Mouse (Mus musculus): ENCODE measurements at regions not wholly inside any gene's neighbourhood (a gene's known extent, or its start where the extent isn't known, plus 50 kb on each side); places are given as distances from the start of the nearest gene placed in this dataset.

DNA sequence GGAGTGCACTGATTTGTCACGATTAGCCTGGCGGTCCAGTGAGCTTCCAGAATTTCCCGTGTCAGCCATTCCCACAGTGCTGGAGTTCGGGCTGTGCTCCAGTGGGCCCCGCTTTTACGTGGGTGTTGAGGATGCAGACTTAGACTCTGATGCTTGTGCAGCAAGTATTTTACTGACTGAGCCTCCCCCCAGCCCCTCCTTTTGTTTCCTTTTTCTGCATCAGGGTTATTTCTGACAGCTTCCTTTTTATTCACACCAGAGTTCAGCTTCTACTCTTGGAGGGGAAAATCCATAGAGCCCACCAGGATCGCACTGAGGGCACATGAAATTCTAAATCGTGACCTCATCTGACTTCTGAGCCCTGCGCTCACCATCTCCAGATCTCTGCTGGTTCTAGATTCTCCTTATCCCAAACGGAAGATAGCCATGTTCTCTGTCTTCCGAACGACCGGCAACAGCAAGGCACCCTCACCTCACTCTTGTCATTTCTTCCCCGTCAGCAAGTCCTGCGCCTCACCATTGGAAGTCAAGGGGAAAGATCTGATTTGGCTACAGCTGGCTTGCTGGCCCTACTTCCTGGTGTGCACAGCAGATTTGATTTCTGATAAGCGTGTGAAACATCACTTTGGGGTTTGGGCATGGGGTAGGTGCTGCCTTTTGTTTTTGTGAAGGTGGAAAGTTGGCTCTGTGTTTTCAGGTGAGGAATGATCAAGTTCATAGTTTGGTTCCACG is 126.8 kb upstream of the Klf3 start:
- Histone ChIP-seq H3K4me3 (no peak overlapping the region), H3K4me1 (replicated peaks) (peaks cover 7% of the 10 kb centered on the region; the same call in 1 of the 2 replicates), H3K27ac (no peak overlapping the region), H3K27me3 (ENCODE audit: insufficient read depth, poor library complexity, severe bottlenecking) (no peaks in the 10 kb centered on the region), H3K9me3 (no peaks in the 10 kb centered on the region), H3K36me3 (no peaks in the 10 kb centered on the region)
- DNase-seq (ENCODE audit: low spot score): no peak
- 91% methylated on average over 17 of the region's 17 CpGs for WGBS

DNA sequence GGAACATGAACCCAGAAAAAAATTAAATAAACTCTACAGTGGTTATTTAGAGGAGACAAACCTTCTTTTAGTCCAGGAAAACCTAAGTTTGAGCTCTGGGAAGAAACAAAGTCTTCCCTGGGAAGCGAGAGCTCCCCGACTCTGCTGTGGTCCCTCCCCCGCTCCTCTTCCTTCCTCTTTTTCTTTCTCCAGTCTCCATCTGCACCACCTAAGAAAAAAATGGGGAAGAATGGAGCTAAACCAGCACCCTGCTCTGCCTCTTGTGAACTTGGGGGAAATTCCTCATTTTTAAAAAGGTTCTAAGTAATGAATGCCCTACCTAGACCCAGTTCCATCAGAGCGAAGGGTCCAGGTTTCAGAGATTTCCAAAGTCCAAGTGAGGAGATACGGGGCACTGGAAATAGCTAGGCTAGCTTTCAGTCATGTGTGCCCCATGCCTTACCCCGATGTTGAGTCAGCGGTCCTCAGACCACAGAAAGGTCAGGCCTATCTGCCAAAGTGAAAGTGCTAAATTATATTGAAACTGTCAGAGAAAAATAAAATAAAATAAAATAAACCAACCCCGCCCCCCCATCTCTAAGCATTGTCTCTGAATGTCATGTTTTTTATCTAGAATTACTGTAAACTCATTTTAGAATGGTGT is 126.1 kb upstream of the Klf3 start:
- 0 out of 2 replicates have a peak overlapping the region, but pooled peaks have one; percentile 23 for H3K27ac ChIP-seq
- WGBS: 93% methylated on average over 8 of the region's 8 CpGs
- H3K9me3 ChIP-seq: no peaks in the 10 kb centered on the region
- no peak overlapping the region for H3K4me3 ChIP-seq
- DNase-seq (ENCODE audit: low spot score): no peak
- peaks cover 7% of the 10 kb centered on the region; the same call in 1 of the 2 replicates for H3K4me1 ChIP-seq (replicated peaks)
- H3K27me3 ChIP-seq (ENCODE audit: insufficient read depth, poor library complexity, severe bottlenecking): no peaks in the 10 kb centered on the region
- no peaks in the 10 kb centered on the region for H3K36me3 ChIP-seq

DNA sequence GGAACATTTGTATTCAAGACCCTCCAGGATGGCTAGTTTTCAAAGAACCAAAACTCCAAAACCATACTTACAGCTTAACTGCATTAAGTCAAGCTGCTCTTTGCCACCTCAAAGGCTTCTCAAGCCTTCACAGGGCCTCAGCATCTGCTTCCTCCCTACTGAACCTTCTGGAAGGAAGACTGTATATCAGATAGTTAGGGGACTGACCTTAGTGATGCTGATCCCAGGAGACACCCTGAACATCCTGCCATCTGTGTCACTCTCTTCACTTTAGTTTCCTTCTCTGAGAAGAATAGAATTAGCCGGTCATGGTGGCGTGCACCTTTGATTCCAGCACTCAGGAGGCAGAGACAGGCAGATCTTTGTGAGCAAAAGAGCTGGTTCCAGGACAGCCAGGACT is 124.5 kb upstream of the Klf3 start:
- Histone ChIP-seq H3K27ac (no peak overlapping the region), H3K4me3 (no peak overlapping the region), H3K27me3 (ENCODE audit: insufficient read depth, poor library complexity, severe bottlenecking) (no peaks in the 10 kb centered on the region), H3K36me3 (no peaks in the 10 kb centered on the region), H3K9me3 (no peaks in the 10 kb centered on the region), H3K4me1 (replicated peaks) (peaks cover 7% of the 10 kb centered on the region; the same call in 1 of the 2 replicates)
- DNase-seq (ENCODE audit: low spot score): no peak
- 95% methylated on average over 2 of the region's 2 CpGs for WGBS

DNA sequence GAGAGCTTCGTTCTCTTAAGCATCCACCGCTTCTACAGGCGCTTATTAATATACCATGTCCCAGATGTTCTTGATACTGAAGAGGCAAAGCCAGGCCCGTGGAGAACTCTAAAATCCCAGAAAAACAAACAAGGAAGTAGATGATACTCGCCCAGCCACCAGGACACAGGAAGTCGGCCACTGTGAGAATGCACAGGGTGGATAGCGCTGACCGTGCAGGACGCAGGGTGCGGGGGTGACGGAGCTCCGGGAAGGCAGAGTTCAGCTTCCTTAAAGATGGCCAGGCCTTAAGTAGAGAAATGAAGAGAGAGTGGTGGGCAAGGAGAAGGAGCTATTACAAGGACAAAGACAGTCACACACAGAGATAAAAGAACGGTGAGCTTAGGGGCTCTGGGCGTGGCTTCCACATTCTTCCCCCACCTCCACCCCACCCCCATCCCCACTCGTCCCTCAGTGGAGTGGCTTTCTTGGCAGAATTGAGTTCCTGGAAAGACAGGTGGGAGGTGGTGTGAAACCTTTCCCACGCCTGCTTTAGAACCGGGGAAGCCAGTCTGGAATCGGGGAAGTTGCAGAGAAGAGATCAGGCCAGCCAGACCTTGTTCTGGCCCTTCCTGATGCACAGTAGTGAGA is 123.1 kb upstream of the Klf3 start:
- Histone ChIP-seq H3K27me3 (ENCODE audit: insufficient read depth, poor library complexity, severe bottlenecking) (no peaks in the 10 kb centered on the region), H3K9me3 (no peaks in the 10 kb centered on the region)
- 79% methylated on average over 18 of the region's 18 CpGs for WGBS

DNA sequence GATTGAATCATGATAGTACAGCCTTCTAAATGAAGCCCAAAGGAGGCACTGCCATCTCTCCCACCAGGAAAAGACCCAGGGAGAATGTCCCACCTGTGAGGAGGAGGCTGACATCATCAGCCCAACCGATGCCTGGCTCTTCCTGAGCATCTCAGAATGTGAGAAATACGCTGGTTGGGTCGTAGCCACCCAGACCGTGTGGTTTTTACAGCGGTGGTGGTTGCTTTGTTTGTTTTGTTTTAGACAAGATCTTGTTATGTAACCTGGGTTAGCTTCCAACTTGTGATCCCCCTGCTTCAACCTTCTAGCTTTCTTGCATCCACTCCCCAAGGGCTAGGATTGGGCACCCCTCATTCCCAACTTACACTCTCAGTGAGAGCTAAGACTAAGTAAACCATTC is 122.0 kb upstream of the Klf3 start:
- no peaks in the 10 kb centered on the region for H3K9me3 ChIP-seq
- H3K27ac ChIP-seq: no peak overlapping the region
- H3K4me3 ChIP-seq: no peak overlapping the region
- H3K27me3 ChIP-seq (ENCODE audit: insufficient read depth, poor library complexity, severe bottlenecking): no peaks in the 10 kb centered on the region
- H3K4me1 ChIP-seq (replicated peaks): peaks cover 7% of the 10 kb centered on the region; the same call in 1 of the 2 replicates
- DNase-seq (ENCODE audit: low spot score): no peak
- 84% methylated on average over 5 of the region's 5 CpGs for WGBS
- H3K36me3 ChIP-seq: no peaks in the 10 kb centered on the region

More for the DNA sequence above, 123.1 kb upstream of the Klf3 start:
- peaks cover 7% of the 10 kb centered on the region; the same call in 1 of the 2 replicates for H3K4me1 ChIP-seq (replicated peaks)
- no peaks in the 10 kb centered on the region for H3K36me3 ChIP-seq
- DNase-seq (ENCODE audit: low spot score): no peak
- H3K4me3 ChIP-seq: no peak overlapping the region
- H3K27ac ChIP-seq: peak overlapping the region; percentile 69

DNA sequence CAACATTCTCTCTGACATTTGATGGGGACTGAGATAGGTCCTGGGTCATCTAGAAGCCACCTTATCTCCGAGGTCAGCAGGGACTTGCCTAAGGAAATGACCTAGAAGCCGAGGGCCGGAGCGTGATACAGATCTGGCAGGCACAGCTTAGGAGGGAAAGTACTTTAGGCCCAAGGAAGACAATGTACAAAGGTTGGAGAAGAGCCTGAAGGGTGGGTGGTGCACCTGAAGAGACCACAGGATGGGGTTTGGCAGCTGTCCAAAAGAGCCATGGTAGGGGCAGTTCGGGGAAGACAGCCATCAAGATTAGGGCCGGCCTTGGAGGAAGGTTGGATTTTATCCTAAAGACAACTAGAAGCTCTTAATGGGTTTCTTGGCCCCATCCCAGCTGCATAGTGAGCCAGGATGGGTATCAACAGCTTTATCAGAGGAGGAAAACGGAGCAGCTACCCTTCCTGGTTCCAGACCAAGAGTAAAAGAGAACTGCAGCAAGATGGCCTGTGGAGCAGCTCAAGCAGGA is 120.8 kb upstream of the Klf3 start:
- DNase-seq (ENCODE audit: low spot score): no peak
- Histone ChIP-seq H3K27me3 (ENCODE audit: insufficient read depth, poor library complexity, severe bottlenecking) (no peaks in the 10 kb centered on the region), H3K9me3 (peaks cover 7% of the 10 kb centered on the region), H3K4me1 (replicated peaks) (peaks cover 7% of the 10 kb centered on the region; the same call in 1 of the 2 replicates), H3K4me3 (no peak overlapping the region), H3K36me3 (no peaks in the 10 kb centered on the region), H3K27ac (no peak overlapping the region)
- WGBS: 92% methylated on average over 7 of the region's 7 CpGs

DNA sequence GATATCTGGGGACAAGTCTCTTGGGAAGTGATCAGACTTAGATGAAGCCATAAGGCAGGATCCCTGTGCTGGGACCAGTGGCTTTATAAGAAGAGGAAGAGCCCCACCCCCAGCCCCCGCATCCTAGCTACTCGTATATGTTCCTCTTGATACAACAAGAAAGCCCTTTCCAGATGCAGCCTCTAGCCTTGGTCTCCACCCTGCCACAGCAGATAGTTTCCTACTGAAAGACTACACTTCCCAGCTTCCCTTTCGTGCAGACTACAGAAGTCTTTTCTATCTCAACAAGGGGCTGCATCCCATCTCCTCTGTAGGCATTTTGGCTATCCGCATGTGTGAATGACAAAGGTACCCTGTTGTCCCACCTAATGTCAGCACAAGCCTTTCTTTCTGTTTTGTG is 119.8 kb upstream of the Klf3 start:
- H3K27ac ChIP-seq: no peak overlapping the region
- no peaks in the 10 kb centered on the region for H3K27me3 ChIP-seq (ENCODE audit: insufficient read depth, poor library complexity, severe bottlenecking)
- WGBS: 90% methylated on average over 4 of the region's 4 CpGs

DNA sequence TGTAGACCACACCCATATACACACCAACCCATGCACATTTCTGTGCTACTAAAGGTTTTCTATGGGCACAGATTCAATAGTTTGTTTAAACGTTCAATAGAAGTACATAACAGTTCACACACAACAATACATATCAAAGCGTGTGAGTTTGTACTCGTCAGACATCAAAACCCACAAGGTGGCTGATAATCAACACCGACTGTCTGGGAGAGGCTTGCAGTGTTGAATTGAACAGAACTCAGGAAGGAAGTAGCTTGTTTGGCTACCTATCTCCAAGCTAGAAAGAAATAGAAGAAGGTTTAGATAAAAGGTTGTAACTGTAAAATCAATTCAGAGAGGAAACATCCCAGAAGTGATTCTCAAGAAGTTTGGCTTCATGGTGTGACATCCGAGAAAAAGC is 118.9 kb upstream of the Klf3 start:
- 89% methylated on average over 5 of the region's 5 CpGs for WGBS
- Histone ChIP-seq H3K27me3 (ENCODE audit: insufficient read depth, poor library complexity, severe bottlenecking) (no peaks in the 10 kb centered on the region), H3K4me3 (no peak overlapping the region), H3K36me3 (no peaks in the 10 kb centered on the region), H3K4me1 (replicated peaks) (peaks cover 7% of the 10 kb centered on the region; the same call in 1 of the 2 replicates), H3K27ac (no peak overlapping the region), H3K9me3 (peaks cover 7% of the 10 kb centered on the region)
- DNase-seq (ENCODE audit: low spot score): no peak

More for the DNA sequence above, 119.8 kb upstream of the Klf3 start:
- peaks cover 7% of the 10 kb centered on the region for H3K9me3 ChIP-seq
- no peak overlapping the region for H3K4me3 ChIP-seq
- no peaks in the 10 kb centered on the region for H3K36me3 ChIP-seq
- no peak for DNase-seq (ENCODE audit: low spot score)
- H3K4me1 ChIP-seq (replicated peaks): peaks cover 7% of the 10 kb centered on the region; the same call in 1 of the 2 replicates

DNA sequence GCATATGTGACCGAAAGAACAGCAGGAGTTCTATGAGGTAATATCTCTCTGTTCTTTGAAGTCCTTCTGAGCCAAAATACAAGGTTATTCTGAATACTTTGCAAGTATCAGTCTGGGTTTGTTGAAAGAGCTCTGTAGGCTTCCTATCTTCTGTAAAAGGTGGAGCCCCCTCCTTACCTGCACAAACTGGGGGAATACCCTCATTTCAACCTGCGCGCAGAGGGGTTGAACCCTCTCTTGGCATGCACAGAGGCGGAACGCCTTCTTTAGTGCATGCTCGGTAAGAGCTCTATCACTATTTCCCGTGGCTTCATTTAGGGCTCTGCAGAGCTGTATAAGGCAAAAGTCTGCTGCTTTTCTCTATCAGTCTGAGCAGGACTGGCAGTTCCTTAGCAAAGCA is 113.0 kb upstream of the Klf3 start:
- WGBS: 86% methylated on average over 7 of the region's 7 CpGs
- H3K27ac ChIP-seq: no peak overlapping the region
- DNase-seq (ENCODE audit: low spot score): no peak
- no peaks in the 10 kb centered on the region for H3K36me3 ChIP-seq
- H3K9me3 ChIP-seq: peaks cover 7% of the 10 kb centered on the region
- H3K27me3 ChIP-seq (ENCODE audit: insufficient read depth, poor library complexity, severe bottlenecking): no peaks in the 10 kb centered on the region
- H3K4me1 ChIP-seq (replicated peaks): 0 out of 2 replicates have a peak, but pooled peaks cover 3% of the 10 kb centered on the region
- H3K4me3 ChIP-seq: no peak overlapping the region

DNA sequence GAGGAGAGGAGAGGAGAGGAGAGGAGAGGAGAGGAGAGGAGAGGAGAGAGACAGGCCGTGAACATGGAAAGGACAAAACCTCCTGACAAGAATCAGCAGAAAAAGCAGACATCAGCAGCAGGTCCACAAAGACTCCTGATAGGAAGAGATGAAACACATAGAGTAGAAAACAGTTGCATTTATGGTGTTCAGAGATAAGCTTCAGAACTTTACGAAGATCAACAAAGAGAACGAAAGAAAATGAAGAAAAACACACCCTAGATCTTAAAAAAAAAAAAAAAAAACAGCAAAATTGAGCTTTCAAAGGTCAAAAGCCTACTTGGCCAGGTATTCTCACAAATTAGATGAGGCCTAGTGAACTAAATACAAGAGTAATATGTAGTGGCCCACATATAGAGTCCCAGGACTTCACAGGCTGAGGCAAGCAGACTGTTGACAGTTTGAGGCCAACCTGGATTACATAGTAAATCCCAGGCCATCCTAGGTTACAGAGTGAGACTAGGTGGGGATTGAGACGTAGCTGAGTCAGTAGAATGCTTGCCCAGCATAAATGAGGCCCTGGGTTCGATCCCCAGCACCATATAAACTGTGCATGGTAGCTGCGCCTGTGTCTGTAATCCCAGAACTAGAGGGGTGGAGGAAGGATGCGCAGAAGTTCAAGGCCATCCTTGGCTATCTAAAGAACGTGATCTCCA is 111.6 kb upstream of the Klf3 start:
- Histone ChIP-seq H3K4me3 (no peak overlapping the region), H3K27me3 (ENCODE audit: insufficient read depth, poor library complexity, severe bottlenecking) (no peaks in the 10 kb centered on the region), H3K36me3 (no peaks in the 10 kb centered on the region), H3K9me3 (peaks cover 5% of the 10 kb centered on the region), H3K27ac (no peak overlapping the region), H3K4me1 (replicated peaks) (0 out of 2 replicates have a peak, but pooled peaks cover 3% of the 10 kb centered on the region)
- 91% methylated on average over 8 of the region's 8 CpGs for WGBS
- no peak for DNase-seq (ENCODE audit: low spot score)

DNA sequence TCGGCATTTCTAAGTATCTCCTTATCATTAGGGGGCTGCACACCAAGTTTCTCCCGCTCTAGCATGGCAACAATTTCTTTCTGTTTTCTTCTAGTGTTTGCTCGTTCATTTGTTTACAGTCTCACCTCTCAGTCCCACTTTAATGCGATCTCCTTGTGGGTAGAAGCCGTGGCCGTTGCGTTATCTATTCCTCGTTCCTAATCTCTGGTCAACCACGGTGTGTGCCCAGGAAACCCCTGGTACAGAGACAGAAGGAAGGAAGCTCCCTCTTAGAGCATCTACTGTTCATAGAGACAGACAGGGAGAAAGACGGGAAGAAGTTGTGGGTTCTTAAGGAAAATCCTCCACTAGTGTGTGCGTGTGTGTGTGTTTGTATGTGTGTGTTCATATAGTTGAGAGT is 110.9 kb upstream of the Klf3 start:
- Histone ChIP-seq H3K27ac (no peak overlapping the region), H3K4me1 (replicated peaks) (0 out of 2 replicates have a peak, but pooled peaks cover 3% of the 10 kb centered on the region), H3K27me3 (ENCODE audit: insufficient read depth, poor library complexity, severe bottlenecking) (no peaks in the 10 kb centered on the region), H3K4me3 (no peak overlapping the region), H3K36me3 (no peaks in the 10 kb centered on the region), H3K9me3 (no peaks in the 10 kb centered on the region; the same call in 1 of the 2 replicates)
- DNase-seq (ENCODE audit: low spot score): no peak
- 96% methylated on average over 11 of the region's 11 CpGs for WGBS

DNA sequence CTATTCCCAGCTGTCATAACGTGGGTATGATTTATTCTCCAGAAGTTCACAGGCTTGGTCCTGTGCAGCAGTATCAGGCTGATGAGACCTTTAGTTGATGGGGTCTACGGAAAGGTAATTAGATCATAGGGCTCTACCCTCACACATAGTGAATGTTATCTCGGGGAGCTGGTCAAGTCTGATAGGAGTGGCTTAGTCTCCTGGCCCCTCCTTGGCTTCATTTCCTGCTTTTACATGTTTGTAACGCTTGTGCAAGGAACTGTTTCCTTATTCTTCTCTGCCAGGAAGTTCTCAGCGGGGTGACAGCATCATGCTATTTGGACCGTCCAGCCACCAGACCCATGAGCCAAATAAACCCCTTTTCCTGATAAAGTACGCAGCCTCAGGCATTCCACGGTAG is 109.6 kb upstream of the Klf3 start:
- H3K36me3 ChIP-seq: no peaks in the 10 kb centered on the region
- no peak overlapping the region for H3K27ac ChIP-seq
- whole genome bisulfite sequencing: 88% methylated on average over 8 of the region's 8 CpGs
- H3K4me3 ChIP-seq: no peak overlapping the region
- no peaks in the 10 kb centered on the region for H3K27me3 ChIP-seq (ENCODE audit: insufficient read depth, poor library complexity, severe bottlenecking)
- no peaks in the 10 kb centered on the region for H3K9me3 ChIP-seq
- no peak for DNase-seq (ENCODE audit: low spot score)
- 0 out of 2 replicates have a peak, but pooled peaks cover 3% of the 10 kb centered on the region for H3K4me1 ChIP-seq (replicated peaks)

All from hindbrain, embryonic 10.5 days (tissue).